Mouse (Mus musculus) bone marrow, adult 2 months (tissue): ENCODE data around the gene Ggt6. TPM values are rescaled to one million over a fixed set of nuclear protein-coding genes. Genes with fewer than 3 reads are reported as not detected.

ENCODE experiments used
- H3K27ac ChIP-seq: fragments of 200-500 bp; 2 replicates; pipeline ENCODE4 v1.5.1; 2012; ENCODE audit warnings: low read depth, mild to moderate bottlenecking, control low read depth, inconsistent platforms, low read length; ENCODE audit not compliant: control insufficient read depth, poor library complexity, insufficient read depth
- H3K4me1 ChIP-seq: fragments of 200-500 bp; 2 replicates; pipeline ENCODE4 v1.6.1; 2011; ENCODE audit warnings: low read length; ENCODE audit not compliant: control insufficient read depth, insufficient read depth
- H3K4me3 ChIP-seq: fragments of 200-500 bp; replicated peaks from 2 replicates; pipeline ENCODE3; 2011; ENCODE audit warnings: mild to moderate bottlenecking, low read depth, low read length, control low read depth; ENCODE audit not compliant: control insufficient read depth
- CTCF ChIP-seq: fragments of 200-500 bp; IDR thresholded peaks from 2 replicates; pipeline ENCODE4 v1.5.1; 2011; ENCODE audit warnings: low read length, control low read depth; ENCODE audit not compliant: control insufficient read depth, insufficient read depth
- POLR2A ChIP-seq: fragments of 200-500 bp; IDR thresholded peaks from 2 replicates; pipeline ENCODE4 v1.6.1; 2011; ENCODE audit warnings: low read depth, mild to moderate bottlenecking, control low read depth, low read length, borderline replicate concordance; ENCODE audit not compliant: control insufficient read depth
- WGBS: fragments of 180-500 bp; shearing (Covaris S2); methylation state at CpG from one replicate; pipeline ENCODE4 v1.1.7; 2018; 5-methylcytosine and 5-hydroxymethylcytosine counted together
- polyA plus RNA-seq: library from polyadenylated mRNA; stranded (reverse); fragments of >200 nt; gene quantifications from 2 replicates; pipeline ENCODE4 v1.2.4, GENCODE M21; 2011; ENCODE audit warnings: low replicate concordance; ENCODE audit not compliant: missing spikeins, insufficient read depth, insufficient read length

The Ggt6 gene
- polyA plus RNA-seq, 1 experiment, result not detected

DNA sequence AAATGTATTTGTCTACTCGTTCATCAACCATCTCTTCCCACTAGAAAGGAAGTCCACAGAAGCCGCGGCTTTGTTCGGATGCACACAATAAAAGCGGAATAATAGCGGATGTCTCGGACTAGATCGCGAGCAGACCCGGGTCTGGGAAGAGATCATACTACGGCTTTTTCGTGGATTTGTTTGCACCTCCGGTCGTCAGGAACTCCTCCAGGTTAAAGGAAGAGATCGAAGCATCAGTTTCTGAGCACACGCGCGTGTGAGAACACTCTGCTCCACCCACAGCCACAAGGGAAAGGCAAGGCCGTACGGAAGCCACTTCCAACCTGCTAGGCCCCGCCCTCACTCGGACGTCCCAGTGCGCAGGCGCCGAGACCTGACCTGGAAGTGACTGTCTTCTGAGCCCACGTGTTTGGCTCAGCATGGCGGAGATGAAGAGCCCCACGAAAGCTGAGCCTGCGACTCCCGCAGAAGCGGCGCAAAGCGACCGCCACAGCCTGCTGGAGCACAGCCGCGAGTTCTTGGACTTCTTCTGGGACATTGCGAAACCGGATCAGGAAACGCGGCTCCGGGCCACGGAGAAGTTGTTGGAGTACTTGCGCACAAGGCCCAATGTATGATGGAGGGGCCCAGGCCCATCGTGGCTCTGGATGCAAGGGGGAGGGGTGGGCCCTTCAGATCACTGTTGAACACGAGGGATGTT is 5.8 kb downstream of the Ggt6 start, which contains the start of gene Mybbp1a:
Gene Mybbp1a (plus strand): TSS at position 391 of the 700 bp plus-strand sequence.
- Histone ChIP-seq H3K4me1 (peaks cover 1% of the 10 kb centered on the region; the same call in 1 of the 2 replicates), H3K4me3 (peak within 1 kb of the TSS; percentile 84), H3K27ac (peak within 1 kb of the TSS; percentile 42)
- WGBS, result under 1% methylated on average over 46 of the region's 46 CpGs
- TF ChIP-seq POLR2A (peak; percentile 90), CTCF (no peak)

DNA sequence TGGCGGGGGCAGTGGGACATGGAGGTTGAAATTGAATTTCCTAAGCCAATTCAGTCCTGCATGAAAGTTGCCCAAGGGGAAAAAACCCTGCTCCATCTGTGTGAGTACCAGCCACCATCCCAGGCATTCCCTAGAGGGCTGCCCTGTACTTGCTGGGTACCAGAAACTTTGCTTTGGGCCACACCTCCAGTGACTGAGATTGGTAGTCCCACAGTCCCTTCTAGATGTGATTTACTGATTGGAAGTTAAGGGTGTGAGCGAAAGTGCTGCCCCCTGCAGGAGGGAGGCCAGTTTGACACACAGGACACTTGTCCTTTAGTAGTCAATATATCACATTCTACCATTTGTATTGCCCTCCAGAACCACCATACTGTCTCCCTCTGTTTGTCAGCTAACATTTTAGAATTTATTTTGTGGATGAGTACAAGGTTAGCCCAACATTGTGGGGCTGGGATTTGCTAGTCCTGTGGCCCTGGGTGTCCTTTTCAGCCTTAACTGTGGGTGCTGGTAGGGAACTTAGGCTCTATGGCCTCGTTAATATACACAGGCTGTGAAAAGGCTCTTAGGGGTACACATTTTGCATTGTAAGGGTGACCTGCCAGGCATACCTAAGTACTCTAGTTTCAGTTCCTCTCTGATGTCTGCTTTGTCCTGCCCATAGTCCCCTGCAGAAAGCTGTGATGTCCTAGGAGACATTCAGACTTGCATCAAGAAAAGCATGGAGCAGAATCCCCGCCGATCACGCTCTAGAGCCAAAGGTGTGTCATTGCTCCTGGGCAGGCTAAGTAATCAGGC is 11.2 kb downstream of the Ggt6 start:
- Histone ChIP-seq H3K4me1 (peaks cover 1% of the 10 kb centered on the region; the same call in 1 of the 2 replicates), H3K4me3 (no peak overlapping the region), H3K27ac (no peak overlapping the region)
- WGBS, result 72% methylated on average over 6 of the region's 6 CpGs
- no peak for TF ChIP-seq POLR2A
- TF ChIP-seq CTCF, result peak; percentile 78

DNA sequence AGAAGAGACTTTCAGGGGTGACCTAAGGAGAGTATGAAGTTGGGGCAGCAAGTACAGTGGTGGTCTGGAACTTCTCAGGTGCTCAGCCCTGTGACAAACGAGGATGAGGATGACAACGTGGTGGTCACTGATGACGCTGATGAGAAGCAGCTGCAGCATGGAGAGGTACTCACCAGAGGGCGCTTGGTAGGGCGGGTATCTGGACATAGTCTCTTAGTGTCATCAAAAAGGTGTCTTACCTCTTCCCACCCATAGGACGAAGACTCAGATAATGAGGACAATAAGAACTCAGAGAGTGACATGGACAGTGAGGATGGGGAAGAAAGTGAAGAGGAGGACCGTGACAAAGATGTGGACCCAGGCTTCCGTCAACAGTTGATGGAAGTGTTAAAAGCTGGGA is 12.1 kb downstream of the Ggt6 start:
- TF ChIP-seq POLR2A, result no peak
- peak; percentile 20; the same call in 1 of the 2 replicates for TF ChIP-seq CTCF
- 76% methylated on average over 8 of the region's 8 CpGs for WGBS
- no peaks in the 10 kb centered on the region; the same call in 1 of the 2 replicates for H3K4me1 ChIP-seq

DNA sequence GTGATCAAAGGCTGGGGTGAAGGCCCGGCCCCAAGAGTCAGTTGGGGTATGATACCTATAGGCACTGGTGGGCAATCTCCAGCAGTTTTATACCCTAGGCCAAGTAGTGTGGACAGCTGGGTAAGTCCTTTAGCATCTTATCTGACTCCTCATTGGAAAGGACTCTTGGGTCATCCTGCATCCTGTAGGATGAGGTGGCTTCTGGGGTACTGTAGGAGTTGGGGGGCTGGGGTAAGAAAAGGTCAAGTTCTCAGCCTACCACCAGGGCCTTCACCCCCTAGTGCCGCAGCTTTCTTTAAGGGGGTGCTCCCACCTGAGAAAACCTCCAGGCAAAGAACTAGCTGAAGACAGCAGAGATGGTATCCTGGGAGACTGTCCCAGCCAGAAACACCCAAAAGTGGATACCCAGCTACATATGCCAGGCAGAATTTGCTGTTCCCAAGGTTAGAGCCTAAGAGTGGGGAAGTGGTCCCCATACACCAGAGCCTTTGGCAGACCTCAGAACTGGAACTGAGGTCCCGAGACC is 16.9 kb downstream of the Ggt6 start:
- Histone ChIP-seq H3K4me1 (no peaks in the 10 kb centered on the region; the same call in 1 of the 2 replicates), H3K4me3 (no peak overlapping the region), H3K27ac (no peak overlapping the region)
- TF ChIP-seq CTCF (no peak), POLR2A (no peak)
- WGBS, result 79% methylated on average over 3 of the region's 3 CpGs

More for the DNA sequence above, 12.1 kb downstream of the Ggt6 start:
- Histone ChIP-seq H3K27ac (no peak overlapping the region), H3K4me3 (no peak overlapping the region)

DNA sequence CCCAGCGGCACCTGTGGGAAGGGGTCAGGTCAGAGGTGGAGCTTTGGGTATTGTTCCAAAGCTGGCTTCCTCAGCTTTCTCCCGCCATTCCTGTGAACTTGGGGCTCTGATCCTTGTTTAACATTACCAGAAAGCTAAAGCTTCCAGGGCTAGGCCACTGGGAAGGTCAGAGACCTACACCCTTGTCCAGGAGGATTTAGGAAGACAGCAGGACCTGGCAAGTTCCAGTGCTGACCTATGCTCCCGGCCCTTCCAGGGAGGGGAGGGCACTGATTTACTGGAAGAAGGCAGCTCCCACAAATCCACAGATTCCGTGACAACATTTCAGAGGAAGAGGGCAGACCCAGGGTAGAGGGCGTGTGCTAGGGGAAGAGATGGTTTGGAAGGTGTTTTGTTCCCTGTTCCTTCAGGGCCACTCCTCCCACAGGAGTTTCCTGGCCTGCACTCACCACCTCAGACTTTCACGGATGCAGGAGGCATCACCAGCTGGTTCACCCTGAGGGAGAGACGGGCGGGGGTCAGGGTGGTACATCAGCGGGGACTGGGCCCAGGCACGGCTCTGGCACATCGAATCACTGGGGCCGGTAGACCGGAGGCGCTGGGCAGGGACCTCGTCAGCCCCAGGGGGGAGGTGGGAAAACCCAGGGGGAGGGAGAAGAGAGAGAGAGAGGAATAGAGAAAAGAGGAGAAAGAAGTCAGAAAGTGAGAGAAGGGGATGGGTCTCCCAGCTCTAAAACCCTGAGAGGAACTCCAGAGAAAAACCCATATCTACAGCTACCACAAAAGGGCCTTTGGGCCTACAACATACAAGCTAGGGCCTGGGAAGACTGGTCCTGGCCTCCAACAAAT is 18.0 kb downstream of the Ggt6 start:
- TF ChIP-seq CTCF (no peak), POLR2A (no peak)
- Histone ChIP-seq H3K4me3 (no peak overlapping the region), H3K27ac (no peak overlapping the region), H3K4me1 (peaks cover 2% of the 10 kb centered on the region; the same call in 1 of the 2 replicates)
- WGBS, result 79% methylated on average over 15 of the region's 15 CpGs

DNA sequence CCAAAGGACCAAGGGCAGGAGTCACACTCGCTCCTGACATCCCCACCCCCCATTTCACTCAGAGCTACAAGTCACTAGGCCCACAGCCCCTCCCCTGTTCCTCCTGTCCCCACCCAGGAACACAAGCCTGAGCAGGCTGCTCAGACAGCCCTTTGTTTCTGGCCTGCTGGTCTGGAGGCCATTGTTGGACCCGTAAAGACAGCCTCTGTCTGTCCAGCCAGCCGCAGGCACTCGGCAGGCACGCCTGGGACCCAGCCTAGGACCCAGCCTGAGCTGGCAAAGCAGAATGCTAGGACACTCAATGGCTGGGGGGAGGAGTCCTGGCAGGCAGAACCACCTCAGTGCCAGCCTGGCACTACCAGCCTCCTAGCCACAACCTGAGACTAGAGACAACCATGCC is 20.4 kb downstream of the Ggt6 start:
- no peak for TF ChIP-seq POLR2A
- no peak for TF ChIP-seq CTCF
- 90% methylated on average over 5 of the region's 5 CpGs for WGBS
- H3K4me3 ChIP-seq, result no peak overlapping the region
- no peak overlapping the region for H3K27ac ChIP-seq
- peaks cover 3% of the 10 kb centered on the region; the same call in 1 of the 2 replicates for H3K4me1 ChIP-seq

DNA sequence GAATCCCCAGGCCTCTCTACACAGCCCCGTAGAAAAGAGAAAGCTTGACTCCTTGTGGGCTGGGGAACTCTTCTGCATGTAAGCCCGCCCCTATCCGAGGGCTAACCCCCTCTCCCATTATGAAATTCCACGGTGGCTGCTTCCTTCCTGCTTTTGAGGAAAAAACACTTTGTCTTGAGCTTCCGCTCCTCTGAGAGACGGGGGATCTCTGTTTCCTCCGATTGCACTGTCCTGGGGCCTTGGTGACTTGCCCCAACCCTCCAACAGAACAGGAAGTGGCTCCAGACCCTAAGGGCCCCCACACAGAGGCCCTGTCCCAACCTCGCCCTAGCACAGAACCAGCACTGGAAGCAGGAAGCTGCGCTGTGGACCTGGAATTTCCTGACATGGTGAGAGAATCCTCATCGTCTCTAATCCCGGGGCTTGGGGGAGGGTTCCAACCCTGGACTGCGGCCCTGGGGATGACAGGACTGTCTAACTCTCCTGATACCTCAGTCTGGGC is 22.7 kb downstream of the Ggt6 start:
- H3K4me1 ChIP-seq, result peaks cover 3% of the 10 kb centered on the region; the same call in 1 of the 2 replicates
- no peak for TF ChIP-seq POLR2A
- peak overlapping the region; percentile 37 for H3K4me3 ChIP-seq
- WGBS, result 38% methylated on average over 12 of the region's 12 CpGs
- H3K27ac ChIP-seq, result peak overlapping the region; percentile 44

DNA sequence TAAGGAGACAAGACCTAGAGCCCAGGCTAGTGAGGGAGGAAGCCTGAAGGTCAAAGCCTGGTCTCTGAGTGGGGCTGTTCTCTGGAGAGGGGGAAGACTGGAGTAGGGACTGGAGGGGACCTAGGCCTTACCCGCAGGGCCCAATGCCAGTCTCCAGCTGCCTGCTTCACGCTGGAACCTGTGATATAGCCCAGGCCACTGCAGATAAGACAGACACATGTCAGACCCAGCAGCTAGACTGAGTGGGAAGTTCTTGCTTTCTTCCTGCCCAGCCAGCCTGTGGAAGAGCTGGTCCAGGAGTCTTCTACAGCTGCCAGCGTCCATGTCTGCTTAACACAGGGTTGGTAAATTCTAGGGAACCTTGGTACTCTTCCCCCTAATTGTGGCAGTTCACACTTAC is 23.2 kb downstream of the Ggt6 start:
- peak overlapping the region; percentile 44 for H3K27ac ChIP-seq

More for the DNA sequence above, 23.2 kb downstream of the Ggt6 start:
- 43% methylated on average over 3 of the region's 3 CpGs for WGBS
- TF ChIP-seq CTCF (no peak), POLR2A (no peak)
- peaks cover 3% of the 10 kb centered on the region; the same call in 1 of the 2 replicates for H3K4me1 ChIP-seq
- peak overlapping the region; percentile 37 for H3K4me3 ChIP-seq
